Mouse (Mus musculus) yolk sac, embryonic 10.5 days (tissue): Measurements from ENCODE around the gene Gemin6.
"Not testable (repeated sequence)": the region's sequence is repeated elsewhere in the genome, so short reads cannot be mapped to it uniquely, and the experiment has no call there.

Experiments
- DNase-seq: peaks from one replicate; pipeline ENCODE4 v3.0.0-alpha.2; 2017; ENCODE audit warnings: low spot score

Gene Gemin6

DNA sequence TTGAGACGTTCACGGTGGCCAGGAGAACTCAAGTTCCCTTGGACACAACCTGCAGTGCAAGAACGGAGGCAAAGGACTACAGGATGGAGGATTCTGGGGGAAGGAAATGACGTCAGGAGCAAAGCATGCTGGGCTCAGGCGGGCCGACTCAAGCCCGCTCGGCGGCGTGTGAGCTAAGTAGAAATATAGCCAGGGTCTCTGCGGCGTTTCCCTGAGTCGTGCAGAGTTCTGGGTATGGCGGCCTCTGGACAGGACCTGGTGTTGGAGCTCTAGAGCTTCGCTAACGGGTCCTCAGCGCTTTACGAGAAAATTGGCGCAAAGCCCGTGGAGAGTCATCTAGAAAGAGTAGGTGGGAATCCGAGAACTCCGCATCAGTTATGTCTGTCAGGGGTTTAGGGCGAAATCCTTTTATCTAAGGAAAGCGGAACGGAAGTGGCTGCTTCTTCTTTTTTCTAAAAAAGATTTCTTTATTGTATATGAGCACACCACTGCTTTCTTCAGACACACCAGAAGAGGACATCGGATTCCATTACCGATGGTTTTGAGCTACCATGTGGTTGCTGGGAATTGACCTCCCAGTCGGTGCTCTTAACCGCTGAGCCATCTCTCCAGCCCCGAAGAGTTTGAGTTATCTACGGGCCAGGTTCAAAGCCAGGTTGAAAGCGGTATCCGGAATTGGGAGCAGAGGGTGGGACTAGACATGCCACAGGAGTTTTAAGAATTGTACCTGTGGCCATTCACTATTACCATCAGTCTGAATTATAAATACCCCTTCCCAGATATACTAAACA is at the start of gene Gemin6:
Gene Gemin6 (plus strand): TSS at position 116 of the 791 bp plus-strand sequence.
- peak; percentile 93 for DNase-seq

DNA sequence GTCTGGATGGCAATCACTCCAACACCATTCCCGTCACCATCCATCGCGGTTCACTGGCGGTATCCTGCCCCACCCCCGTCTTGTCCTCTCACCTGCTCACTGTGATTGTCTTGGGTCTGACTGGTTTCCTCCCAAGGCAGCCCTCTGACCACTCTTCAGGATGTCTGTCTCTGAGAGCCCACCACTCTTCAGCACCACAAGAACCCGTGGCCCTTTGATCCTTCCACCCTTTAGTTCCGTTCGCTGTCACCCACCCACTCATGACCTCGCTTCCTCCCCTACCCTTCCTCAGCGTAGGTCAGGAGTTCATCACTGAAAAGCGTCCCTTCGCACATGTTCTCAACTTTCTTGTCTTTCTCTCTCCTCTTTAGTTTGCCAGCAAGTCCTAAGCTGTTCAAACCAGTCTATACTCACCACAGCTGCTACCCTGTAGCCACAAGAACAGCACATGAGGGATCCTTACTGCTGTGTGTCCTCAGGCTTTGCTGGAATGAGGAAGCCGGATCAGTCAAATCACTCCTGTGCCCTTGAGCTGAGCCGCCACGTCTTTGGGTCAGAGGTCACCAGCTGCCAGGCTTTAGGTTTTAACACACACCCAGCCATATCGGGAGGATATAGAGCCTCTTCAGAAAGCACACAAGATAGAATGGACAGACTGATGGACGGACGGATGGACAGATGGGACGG is 49.4 kb upstream of the Gemin6 start:
- DNase-seq, result peak; percentile 63

DNA sequence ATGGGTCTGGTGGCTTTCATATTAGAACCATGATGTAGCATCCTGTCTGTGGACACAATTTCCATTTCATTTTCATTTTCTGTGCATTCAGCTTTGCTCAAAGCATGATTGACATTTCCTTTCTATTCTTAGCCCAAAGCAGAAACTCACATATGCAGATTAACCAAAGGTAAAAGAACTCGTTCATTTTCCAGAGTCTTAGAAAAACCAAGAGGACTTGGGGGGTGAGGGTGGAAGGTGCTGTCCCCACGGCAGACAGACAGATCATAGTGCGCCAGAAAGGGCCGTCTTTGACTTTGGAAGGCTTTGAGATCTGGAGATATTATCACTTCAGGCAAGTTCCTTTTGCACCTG is 48.9 kb upstream of the Gemin6 start:
- no peak for DNase-seq

DNA sequence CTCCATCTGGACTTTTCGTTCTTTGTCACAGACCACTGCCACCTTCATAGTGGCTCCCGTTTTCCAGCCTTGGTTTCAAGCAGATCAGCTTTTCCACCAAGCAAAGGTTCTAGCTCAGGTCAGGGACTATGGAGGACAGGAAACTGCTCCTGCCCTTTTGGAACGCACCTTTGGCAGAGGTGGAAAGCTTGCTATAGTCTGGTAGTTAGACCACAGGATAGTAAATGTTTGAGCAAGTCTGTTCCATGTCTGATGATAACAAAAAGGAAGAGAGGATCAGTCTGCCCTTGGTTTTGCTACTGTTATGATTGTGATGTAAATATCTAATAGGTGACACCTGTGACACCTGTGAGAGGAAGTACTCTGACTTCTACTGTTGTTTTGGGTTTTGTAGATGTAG is 48.3 kb upstream of the Gemin6 start:
- no peak for DNase-seq

DNA sequence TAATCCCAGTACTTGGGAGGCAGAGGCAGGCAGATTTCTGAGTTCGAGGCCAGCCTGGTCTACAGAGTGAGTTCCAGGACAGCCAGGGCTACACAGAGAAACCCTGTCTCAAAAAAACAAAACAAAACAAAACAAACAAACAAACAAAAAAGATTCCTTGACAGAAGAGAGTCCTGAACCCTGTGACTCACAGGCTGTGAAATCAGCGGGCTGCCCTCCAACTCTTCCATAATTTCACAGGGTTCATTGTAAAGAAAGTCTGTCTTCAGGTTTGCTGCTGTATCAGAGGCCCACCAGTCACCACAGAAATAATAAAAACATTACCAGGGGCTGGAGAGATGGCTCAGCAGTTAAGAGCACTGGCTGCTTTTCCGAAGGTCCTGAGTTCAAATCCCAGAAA is 45.4 kb upstream of the Gemin6 start:
- not testable (repeated sequence) for DNase-seq

DNA sequence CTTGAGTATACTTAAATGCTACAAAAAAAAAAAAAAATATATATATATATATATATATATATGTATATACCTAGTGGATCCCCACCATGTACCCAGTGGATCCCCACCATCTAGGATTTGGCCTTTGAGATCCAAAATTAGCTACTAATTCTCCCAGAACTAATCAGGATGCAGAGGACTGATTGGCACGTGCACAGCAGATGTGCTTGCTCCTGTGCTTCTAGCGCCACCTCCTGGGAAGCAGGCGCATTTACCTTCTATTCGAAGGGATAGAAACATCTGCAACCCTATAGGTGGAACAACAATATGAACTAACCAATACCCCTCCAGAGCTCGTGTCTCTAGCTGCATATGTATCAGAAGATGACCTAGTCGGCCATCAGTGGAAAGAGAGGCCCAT is 44.3 kb upstream of the Gemin6 start:
- peak; percentile 34 for DNase-seq

DNA sequence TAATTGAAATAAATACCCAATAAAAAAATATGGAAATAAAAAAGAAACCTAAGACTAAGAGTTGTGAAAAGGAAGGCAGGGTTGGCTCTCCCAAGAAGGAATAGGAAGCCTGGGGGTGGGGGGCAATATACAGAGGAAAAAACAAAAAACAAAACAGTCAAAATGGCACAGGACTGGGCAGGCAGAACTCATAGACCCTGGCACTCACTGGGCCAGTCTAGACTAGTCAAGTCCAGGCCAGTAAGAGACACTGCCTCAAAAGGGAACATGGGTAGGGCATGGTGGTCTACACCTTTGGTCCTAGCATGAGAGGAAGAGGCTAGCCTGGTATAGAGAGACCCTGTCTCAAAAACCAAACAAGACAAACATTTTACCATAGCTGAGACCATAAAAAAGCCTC is 43.8 kb upstream of the Gemin6 start:
- DNase-seq, result no peak

DNA sequence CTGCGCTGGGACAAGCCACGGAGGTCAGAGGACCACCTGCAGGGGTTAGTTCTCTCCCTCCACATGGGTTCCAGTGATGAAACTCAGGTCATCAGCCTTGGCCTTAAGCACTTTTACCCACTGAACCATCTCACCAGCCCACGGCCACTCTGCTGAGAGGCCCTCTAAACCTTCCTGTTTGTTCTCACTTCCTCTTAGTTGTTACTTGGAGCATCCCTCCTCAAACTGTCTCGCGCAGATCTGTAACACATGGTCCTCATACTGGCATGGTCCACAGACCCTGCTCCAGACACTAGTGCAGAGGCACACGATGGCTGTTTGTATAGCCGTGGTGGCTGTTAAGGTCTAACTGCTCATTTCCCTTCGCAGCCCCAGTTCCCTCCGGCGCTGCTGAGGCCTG is 40.6 kb upstream of the Gemin6 start:
- DNase-seq, result no peak

DNA sequence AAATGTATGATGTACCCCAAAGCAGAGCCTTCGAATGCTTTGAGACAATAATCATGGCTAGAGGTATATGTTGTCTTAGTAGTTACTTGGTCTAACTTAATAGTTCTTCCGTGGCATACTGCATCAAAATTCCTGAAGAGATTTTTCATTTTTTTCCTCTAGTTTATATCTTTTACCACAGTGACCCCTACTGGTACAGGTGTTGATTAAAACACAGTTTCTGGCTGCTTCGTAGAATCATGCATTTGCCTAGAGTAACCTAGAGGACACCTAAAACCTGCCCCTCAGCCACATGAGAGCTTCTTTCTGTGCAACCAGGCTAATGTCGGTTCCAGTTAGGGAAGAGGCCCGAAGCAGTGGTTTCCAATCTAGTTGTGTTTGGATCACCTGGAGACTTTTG is 31.2 kb upstream of the Gemin6 start:
- no peak for DNase-seq

DNA sequence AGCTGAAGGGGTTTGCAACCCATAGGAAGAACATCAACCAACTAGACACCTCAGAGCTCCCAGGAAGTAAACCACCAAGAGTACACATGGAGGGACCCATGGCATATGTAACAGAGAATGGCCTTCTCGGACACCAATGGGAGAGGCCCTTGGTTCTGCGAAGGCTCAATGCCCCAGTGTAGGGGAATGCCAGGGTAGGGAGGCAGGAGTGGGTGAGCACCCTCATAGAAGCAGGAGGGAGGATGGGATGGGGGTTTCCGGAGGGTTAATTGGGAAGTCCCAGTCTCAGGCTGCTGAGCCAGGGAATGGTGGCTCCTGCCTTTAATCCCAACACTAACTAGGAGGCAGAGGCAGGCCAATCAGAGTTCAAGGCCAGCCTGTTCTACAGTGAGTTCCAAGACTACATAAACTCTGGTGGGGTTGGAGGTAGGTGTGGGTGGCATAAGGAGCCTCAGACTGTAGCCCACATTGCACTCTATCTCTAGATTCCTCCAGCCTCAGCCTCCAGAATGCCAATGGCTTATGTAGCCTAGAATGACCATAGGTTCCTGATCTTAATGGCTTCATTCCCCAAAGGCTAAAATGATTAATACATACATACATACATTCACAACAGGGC is 25.0 kb upstream of the Gemin6 start:
- DNase-seq, result no peak

DNA sequence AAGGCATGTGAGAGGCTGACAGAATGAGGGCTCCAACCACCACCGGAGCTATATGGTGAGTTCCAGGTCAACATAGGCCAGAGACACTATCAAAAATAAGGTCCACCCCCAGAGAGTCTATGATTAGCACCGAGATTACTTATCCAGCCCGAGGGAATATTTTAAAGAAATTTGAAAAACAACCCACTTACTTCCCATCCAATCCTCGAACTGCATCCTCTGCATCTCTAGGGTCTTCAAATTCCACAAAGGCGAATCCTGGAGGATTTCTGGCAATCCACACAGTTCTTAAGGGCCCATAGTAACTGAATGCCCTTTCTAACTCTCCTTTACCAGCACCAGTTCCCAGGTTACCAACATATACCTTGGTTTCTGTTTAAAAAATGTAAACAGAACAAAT is 18.6 kb upstream of the Gemin6 start:
- no peak for DNase-seq

DNA sequence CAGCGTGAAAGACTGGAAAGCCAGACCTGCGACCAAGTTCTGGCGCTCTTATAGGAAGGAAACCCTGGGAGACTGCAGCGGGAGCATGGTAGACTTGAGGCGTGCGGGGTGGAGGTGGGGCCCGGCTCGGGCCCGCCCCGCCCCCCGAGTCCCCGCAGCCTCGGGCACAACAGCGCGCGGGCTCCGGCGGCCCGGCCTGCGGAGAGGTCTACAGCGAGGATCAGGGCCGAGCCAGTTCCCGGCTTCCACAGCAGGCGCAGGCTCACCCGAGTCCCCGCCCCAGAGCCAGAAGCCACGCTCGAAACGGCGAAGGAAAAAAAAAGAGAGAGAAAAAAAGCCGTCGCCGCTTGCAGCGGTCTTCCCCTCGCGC is 18.0 kb upstream of the Gemin6 start:
- DNase-seq, result no peak

DNA sequence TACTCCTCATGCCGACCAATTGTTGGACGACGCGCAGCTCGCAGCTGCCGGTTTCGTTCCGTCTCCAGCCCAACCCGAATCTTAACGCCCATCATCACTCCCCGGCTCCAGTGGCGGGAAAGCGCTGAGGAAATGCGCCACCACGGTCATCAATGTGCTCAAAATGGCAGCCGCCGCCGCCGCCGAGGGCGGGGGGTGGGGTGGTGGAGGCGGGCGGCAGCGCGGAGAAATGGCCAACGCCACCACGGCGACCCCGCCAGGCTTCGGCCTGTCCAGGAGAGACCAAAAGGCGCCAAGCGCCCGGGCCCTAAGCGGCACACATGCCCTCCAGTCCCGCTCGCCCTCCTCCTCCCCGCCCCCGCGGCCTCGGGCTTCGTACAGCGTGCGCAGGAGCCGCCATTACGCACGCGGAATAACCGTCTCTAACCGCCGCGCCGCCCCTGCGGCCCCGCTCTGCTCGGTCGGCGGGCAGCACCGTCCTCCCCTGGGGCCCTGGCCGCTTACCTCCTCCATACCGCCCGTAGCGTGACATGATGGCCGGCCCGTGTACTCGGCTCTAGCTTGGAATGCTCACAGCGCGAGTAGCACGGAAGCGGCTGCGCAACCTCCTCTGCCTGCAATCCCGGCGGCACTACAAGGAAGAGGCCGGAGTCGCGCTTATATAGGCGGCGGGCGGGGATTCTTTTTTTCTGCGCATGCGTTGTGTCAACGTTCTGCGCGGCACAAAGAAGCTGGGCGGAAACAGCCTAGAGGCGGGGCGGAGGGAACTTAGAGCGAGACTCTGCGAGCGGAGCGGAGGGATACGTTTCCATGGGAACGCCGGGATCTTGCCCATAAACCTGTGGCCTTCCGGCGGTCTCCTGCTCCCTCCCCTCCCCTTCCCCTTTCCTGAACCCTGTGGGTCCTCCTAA is 17.3 kb upstream of the Gemin6 start, which contains the start of the genes Srsf7 and Ttc39d:
Gene Srsf7 (minus strand): TSS at position 637 of the 911 bp plus-strand sequence.
Gene Ttc39d (plus strand): TSS at position 790 of the 911 bp plus-strand sequence.
- DNase-seq, result peak; percentile 98

DNA sequence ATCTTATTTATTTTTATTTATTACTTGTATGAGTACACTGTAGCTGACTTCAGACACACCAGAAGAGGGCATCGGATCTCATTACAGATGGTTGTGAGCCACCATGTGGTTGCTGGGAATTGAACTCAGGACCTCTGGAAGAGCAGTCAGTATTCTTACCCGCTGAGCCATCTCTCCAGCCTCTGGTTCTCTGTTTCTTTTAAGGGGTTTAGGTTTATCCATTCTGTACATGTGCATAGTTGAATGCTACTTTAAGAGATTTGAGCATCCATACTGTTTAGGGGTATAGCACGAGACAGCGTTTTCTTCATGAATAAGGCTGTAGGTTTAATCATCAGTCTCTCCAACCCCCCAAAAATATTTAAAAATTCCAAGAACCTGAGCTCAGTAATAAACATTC is 10.2 kb upstream of the Gemin6 start:
- not testable (repeated sequence) for DNase-seq

DNA sequence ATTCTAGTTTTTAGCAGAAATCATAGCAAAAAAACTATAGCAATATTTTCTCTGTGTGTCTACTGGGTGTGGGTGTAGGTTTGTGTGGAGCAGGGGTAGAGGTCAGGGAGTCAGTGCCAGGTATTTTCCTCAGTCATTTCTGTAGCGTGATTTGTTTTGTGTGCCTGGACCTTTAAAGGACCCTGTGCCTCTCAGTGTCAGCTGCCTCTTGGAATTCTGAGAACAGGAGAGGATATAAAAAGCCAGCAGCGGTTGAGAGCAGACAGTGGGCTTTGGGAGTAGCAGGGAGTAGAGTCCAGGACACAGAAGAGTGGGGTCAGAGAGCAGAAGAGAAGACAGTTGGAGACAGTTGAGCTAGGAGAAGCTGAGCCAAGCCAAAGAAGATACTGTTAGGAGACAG is 4.1 kb upstream of the Gemin6 start:
- DNase-seq, result peak; percentile 63

DNA sequence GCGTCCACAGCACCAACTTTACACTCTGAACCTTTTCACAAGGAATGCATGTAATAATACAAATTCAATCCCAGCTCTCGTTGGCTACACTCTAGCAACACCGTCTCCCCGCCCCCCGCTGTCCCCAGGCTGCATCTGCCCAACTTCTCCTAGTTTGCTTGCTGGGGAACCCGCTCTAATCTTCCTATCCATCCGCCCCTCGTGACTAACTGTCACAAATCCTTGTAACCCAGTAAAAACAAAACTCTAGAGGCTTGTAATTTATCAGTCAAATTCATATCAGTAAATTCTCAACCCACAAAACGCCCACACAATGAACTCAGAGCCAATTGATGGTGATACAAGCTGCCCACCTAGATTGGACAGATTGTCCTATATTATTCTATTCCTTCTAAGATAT is 3.0 kb upstream of the Gemin6 start:
- DNase-seq, result no peak

DNA sequence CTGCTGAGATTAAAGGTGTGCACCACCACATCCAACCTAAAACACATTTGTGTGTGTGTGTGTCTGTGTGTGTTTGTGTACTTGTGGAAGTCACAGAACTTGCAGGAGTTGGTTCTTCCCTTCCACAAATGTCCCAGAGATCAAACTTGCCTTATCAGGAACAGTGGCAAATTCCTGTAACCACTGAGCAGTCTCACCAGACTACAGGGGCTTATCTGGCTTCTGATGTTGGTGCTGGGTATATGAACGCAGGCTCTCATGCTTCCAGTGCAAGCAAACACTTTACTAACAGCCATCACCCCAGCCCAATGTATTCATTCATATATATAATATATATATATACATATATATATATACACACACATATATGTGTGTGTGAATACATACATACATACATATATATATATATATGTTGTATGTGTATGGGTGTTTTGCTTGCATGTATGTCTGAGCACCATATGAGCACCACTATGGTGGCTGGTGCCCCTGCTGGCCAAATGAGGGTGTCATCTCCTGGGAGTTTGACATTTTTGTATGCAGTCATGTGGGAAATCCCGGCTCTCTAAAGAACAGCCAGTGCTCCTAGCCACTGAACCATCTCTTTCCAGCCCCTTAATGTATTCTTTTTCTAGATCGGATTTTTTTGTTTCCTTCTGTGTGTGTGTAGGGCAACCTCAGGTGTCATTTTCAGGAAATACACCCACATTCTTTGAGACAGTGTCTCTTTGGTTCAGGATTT is 2.2 kb upstream of the Gemin6 start:
- DNase-seq, result no peak

DNA sequence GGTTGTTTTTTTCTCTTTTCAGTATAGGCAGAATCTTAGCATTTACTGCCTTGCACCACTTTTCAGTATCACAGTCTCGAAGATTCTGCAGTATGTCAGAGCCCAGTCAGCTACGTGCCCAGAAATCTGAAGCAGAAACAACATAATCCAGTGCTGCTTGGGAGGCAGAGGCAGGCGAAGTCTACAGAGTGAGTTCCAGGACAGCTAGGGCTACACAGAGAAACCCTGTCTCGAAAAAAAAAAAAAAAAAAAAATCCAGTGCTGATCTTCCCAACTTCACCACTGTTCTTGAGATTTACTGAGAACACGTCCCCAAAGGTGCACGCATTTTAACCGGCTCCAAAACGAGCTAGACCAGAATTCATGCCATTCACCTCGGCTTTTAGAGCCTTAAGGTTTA is 412 bp upstream of the Gemin6 start:
- no peak for DNase-seq

DNA sequence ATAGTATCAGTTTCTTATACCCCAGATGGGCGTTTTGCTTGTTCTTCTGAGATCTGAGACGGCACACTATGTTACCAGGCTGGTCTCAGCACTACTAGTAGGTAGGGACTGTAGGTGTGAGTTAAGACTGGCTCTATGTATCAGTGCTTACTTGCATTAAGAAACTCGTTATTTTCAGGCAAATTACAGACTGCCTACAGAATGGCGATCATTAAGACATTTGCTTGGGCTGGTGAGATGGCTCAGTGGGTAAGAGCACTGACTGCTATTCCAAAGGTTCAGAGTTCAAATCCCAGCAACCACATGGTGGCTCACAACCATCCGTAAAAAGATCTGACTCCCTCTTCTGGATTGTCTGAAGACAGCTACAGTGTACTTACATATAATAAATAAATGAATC is 901 bp downstream of the Gemin6 start:
- not testable (repeated sequence) for DNase-seq

DNA sequence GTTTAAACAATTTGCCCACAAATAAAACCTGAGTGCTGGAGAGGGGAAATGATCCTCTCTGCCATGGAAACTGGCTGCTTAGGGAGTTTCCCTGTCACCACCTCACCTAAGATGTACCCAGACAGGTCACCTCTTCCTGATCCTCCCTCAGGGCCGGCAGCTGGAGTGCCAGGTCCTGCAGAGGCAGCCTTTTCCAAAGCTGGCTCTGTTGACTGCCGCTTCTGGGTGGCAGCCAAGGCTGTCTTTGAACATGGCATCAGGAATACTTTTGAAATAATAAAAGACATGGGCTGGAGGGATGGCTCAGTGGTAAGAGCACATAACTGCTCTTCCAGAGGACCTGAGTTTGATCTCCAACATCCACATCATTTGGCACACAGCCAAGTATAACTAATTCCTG is 5.2 kb downstream of the Gemin6 start:
- DNase-seq, result no peak

DNA sequence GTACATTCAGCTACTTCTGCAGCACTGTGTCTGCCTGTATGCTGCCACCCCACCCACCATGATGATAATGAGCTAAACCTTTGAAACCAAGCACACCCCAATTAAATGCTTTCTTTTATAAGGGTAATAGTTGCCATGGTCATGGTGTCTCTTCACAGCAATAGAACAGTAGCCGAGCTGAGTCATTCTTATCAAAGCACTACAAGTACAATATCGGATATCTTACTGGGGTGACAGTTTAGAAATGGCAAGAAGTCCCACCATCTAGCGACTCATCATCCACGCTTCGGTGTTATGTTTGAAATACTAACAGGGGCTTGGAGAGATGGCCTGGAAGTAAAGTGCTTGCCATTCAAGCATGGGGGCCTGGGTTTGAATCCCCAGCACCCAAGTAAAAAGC is 9.6 kb downstream of the Gemin6 start:
- DNase-seq, result no peak
